Mouse (Mus musculus) liver, adult 2 months (tissue): ENCODE measurements at regions not wholly inside any gene's neighbourhood (a gene's known extent, or its start where the extent isn't known, plus 50 kb on each side); places are given as distances from the start of the nearest gene placed in this dataset.
A peak's percentile ranks its signal among the peaks of the same experiment; 100 is the strongest.

ENCODE experiments used
- DNase-seq: peaks from one replicate; pipeline ENCODE4 v3.0.0-alpha.2; 2011; ENCODE audit warnings: low read depth, low spot score; ENCODE audit errors: extremely low read depth
- H3K27ac ChIP-seq: fragments of 200-500 bp; replicated peaks from 2 replicates; pipeline ENCODE4 v1.5.1; 2012; ENCODE audit warnings: low read depth, mild to moderate bottlenecking, control low read depth, inconsistent platforms, low read length; ENCODE audit not compliant: insufficient read depth
- H3K27me3 ChIP-seq: fragments of 200-500 bp; 2 replicates; pipeline ENCODE4 v1.6.1; 2012; ENCODE audit warnings: mild to moderate bottlenecking, moderate library complexity, low read length, inconsistent platforms; ENCODE audit not compliant: control insufficient read depth, insufficient read depth
- H3K36me3 ChIP-seq: fragments of 200-500 bp; 2 replicates; pipeline ENCODE4 v1.6.1; 2012; ENCODE audit warnings: low read length, inconsistent platforms; ENCODE audit not compliant: control insufficient read depth, insufficient read depth
- H3K4me1 ChIP-seq: fragments of 200-500 bp; 2 replicates; pipeline ENCODE4 v1.6.1; 2011; ENCODE audit warnings: low read length; ENCODE audit not compliant: control insufficient read depth, insufficient read depth
- H3K4me3 ChIP-seq: fragments of 200-500 bp; 2 replicates; pipeline ENCODE4 v1.5.1; 2011; ENCODE audit warnings: low read depth, mild to moderate bottlenecking, control low read depth, low read length, moderate library complexity; ENCODE audit not compliant: insufficient read depth
- H3K79me2 ChIP-seq: fragments of 200-500 bp; 2 replicates; pipeline ENCODE4 v1.6.1; 2012; ENCODE audit warnings: inconsistent platforms, mild to moderate bottlenecking, low read length, moderate library complexity; ENCODE audit not compliant: control insufficient read depth, insufficient read depth
- H3K9ac ChIP-seq: fragments of 200-500 bp; 2 replicates; pipeline ENCODE4 v1.6.1; 2012; ENCODE audit warnings: low read depth, mild to moderate bottlenecking, control low read depth, inconsistent platforms, low read length
- CTCF ChIP-seq: fragments of 200-500 bp; IDR thresholded peaks from 2 replicates; pipeline ENCODE4 v1.5.1; 2011; ENCODE audit warnings: low read depth, low read length, control low read depth
- POLR2A ChIP-seq: fragments of 200-500 bp; IDR thresholded peaks from 2 replicates; pipeline ENCODE4 v1.6.1; 2011; ENCODE audit warnings: low read length, control low read depth; ENCODE audit not compliant: insufficient read depth; ENCODE audit errors: extremely low read depth
- WGBS: fragments of 180-500 bp; shearing (Covaris S2); methylation state at CpG from one replicate; pipeline ENCODE4 v1.1.7; 2018; 5-methylcytosine and 5-hydroxymethylcytosine counted together

DNA sequence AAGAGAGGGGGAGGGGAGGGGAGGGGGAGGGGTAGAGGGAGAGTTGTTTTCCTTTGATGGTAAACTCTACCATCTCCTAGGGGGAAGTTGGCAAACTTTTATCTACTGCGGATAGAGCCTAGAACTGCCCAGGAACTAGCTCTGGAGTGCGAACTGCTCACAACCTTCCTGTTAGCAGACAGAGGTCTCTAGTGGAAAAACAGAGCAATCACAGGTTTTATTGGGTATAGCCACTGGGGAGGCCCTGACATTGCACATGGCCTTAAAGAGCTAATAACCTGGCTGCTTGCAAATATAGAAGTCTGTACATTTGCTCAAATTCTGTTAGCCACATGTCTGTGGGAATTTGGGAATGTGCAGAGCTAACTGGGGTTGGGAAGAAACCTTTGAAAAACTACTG is 388.1 kb upstream of the Actbl2 start:
- Histone ChIP-seq H3K4me1 (no peaks in the 10 kb centered on the region), H3K9ac (no peak overlapping the region), H3K27me3 (no peaks in the 10 kb centered on the region), H3K79me2 (no peaks in the 10 kb centered on the region), H3K27ac (no peak overlapping the region), H3K4me3 (no peak overlapping the region), H3K36me3 (no peaks in the 10 kb centered on the region)
- DNase-seq, result peak; percentile 12
- 38% methylated on average over 2 of the region's 2 CpGs for WGBS
- TF ChIP-seq POLR2A (no peak), CTCF (no peak)

- H3K9ac ChIP-seq, result no peak overlapping the region
- H3K27me3 ChIP-seq, result no peaks in the 10 kb centered on the region
- 78% methylated on average over 4 of the region's 4 CpGs for WGBS
- TF ChIP-seq POLR2A, result no peak
- TF ChIP-seq CTCF, result no peak
- no peak for DNase-seq
- no peak overlapping the region for H3K27ac ChIP-seq
- no peaks in the 10 kb centered on the region for H3K79me2 ChIP-seq
- H3K36me3 ChIP-seq, result no peaks in the 10 kb centered on the region
- no peak overlapping the region for H3K4me3 ChIP-seq
- H3K4me1 ChIP-seq, result no peaks in the 10 kb centered on the region
These were observed 383.6 kb upstream of the Actbl2 start for GRCm38 (mm10) chr13:110871125-110871775.

GRCm38 (mm10) chr13:110871776-110872135 is 383.1 kb upstream of the Actbl2 start:
- Histone ChIP-seq H3K27me3 (no peaks in the 10 kb centered on the region), H3K9ac (no peak overlapping the region), H3K4me3 (no peak overlapping the region), H3K79me2 (no peaks in the 10 kb centered on the region), H3K36me3 (no peaks in the 10 kb centered on the region), H3K4me1 (no peaks in the 10 kb centered on the region), H3K27ac (no peak overlapping the region)
- no peak for TF ChIP-seq CTCF
- no peak for TF ChIP-seq POLR2A
- no peak for DNase-seq
- 57% methylated on average over 1 of the region's 1 CpGs for WGBS

GRCm38 (mm10) chr13:110881573-110881972 is 373.2 kb upstream of the Actbl2 start:
- DNase-seq, result no peak
- TF ChIP-seq CTCF, result no peak
- no peak for TF ChIP-seq POLR2A
- no peak overlapping the region for H3K27ac ChIP-seq
- H3K4me3 ChIP-seq, result no peak overlapping the region
- no peaks in the 10 kb centered on the region for H3K36me3 ChIP-seq
- WGBS, result 84% methylated on average over 3 of the region's 3 CpGs
- no peak overlapping the region for H3K9ac ChIP-seq
- H3K27me3 ChIP-seq, result no peaks in the 10 kb centered on the region
- H3K4me1 ChIP-seq, result no peaks in the 10 kb centered on the region
- H3K79me2 ChIP-seq, result no peaks in the 10 kb centered on the region

GRCm38 (mm10) chr13:110882173-110882572 is 372.6 kb upstream of the Actbl2 start:
- no peak overlapping the region for H3K4me3 ChIP-seq
- H3K27me3 ChIP-seq, result no peaks in the 10 kb centered on the region
- H3K79me2 ChIP-seq, result no peaks in the 10 kb centered on the region
- no peak overlapping the region for H3K27ac ChIP-seq
- DNase-seq, result no peak
- no peak overlapping the region for H3K9ac ChIP-seq
- TF ChIP-seq POLR2A (no peak), CTCF (no peak)
- H3K4me1 ChIP-seq, result no peaks in the 10 kb centered on the region
- WGBS, result 78% methylated on average over 3 of the region's 3 CpGs
- H3K36me3 ChIP-seq, result no peaks in the 10 kb centered on the region

- 67% methylated on average over 10 of the region's 10 CpGs for WGBS
- H3K4me1 ChIP-seq, result no peaks in the 10 kb centered on the region
- DNase-seq, result peak; percentile 62
- no peak overlapping the region for H3K9ac ChIP-seq
- no peak overlapping the region for H3K4me3 ChIP-seq
- H3K27ac ChIP-seq, result no peak overlapping the region
- no peaks in the 10 kb centered on the region for H3K27me3 ChIP-seq
- TF ChIP-seq CTCF (no peak), POLR2A (no peak)
- no peaks in the 10 kb centered on the region for H3K79me2 ChIP-seq
- H3K36me3 ChIP-seq, result no peaks in the 10 kb centered on the region
These were observed 372.1 kb upstream of the Actbl2 start for GRCm38 (mm10) chr13:110882661-110883172.
